Mouse (Mus musculus): Measurements from ENCODE around the gene Man1a. TPM values are rescaled to one million over a fixed set of nuclear protein-coding genes. Genes with fewer than 3 reads are reported as not detected.

The Man1a gene
- polyA plus RNA-seq, 1 experiment = 3.0 TPM

DNA sequence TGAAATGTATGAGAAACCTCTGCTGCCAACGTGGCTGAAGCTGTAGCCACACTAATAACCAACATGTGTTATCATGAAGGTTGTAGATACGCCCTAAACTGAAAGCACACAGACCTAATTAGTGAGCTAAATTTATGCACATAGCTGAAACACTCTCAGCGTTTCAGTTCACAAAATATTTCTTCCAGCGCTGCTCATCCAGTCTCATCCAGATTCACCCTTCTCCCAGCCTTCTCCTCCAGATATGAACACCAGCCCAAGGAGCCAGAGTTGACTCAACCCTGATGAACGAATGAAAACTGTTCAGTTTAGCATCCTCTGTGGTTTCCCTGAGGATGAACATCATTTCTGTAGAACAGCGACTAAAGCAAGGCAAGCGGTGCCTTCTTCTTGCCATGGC, 15.8 kb downstream of the Man1a start:
- Histone ChIP-seq H3K36me3 (ENCODE audit: control insufficient read depth, insufficient read depth) (no peaks in the 10 kb centered on the region), H3K4me2 (ENCODE audit: low read depth) (no peak overlapping the region), H3K79me2 (ENCODE audit: control insufficient read depth, insufficient read depth) (no peaks in the 10 kb centered on the region), H3ac (ENCODE audit: control insufficient read depth, insufficient read length) (no peak overlapping the region), H3K4me3 (no peak overlapping the region), H3K27me3 (ENCODE audit: control insufficient read depth, insufficient read depth, insufficient read length) (no peaks in the 10 kb centered on the region)
- TF ChIP-seq USF1 (IDR thresholded peaks at IDR 0.05; ENCODE audit: low read depth) = no peak
- no peak for TF ChIP-seq TCF3 (IDR thresholded peaks at IDR 0.05; ENCODE audit: insufficient read length, low read depth)
- no peak for TF ChIP-seq MAX (IDR thresholded peaks at IDR 0.05; ENCODE audit: low read depth)
- no peak for TF ChIP-seq REST (IDR thresholded peaks at IDR 0.05; ENCODE audit: insufficient read depth, insufficient read length)
- TF ChIP-seq CEBPB (IDR thresholded peaks at IDR 0.05; ENCODE audit: insufficient read depth, poor library complexity, severe bottlenecking) = no peak
- TF ChIP-seq TCF12 (IDR thresholded peaks at IDR 0.05; ENCODE audit: insufficient read depth, poor library complexity, severe bottlenecking) = no peak
- TF ChIP-seq POLR2AphosphoS2 (IDR thresholded peaks at IDR 0.05; ENCODE audit: insufficient read length, low read depth) = no peak
- TF ChIP-seq MYOD1 (IDR thresholded peaks at IDR 0.05; ENCODE audit: control insufficient read depth in 1 of 3, insufficient read length in 2 of 3, low read depth in 2 of 3) = no peak
- TF ChIP-seq E2F4 (IDR thresholded peaks at IDR 0.05; ENCODE audit: insufficient read depth) = no peak
- TF ChIP-seq POLR2A (IDR thresholded peaks at IDR 0.05; ENCODE audit: insufficient read length, low read depth) = no peak
- TF ChIP-seq SRF (IDR thresholded peaks at IDR 0.05; ENCODE audit: control insufficient read depth, insufficient read length, low read depth) = no peak
- TF ChIP-seq MYOG (IDR thresholded peaks at IDR 0.05; ENCODE audit: control insufficient read depth in 1 of 3, insufficient read depth in 1 of 3, insufficient read length in 2 of 3, low read depth in 2 of 3) = no peak

DNA sequence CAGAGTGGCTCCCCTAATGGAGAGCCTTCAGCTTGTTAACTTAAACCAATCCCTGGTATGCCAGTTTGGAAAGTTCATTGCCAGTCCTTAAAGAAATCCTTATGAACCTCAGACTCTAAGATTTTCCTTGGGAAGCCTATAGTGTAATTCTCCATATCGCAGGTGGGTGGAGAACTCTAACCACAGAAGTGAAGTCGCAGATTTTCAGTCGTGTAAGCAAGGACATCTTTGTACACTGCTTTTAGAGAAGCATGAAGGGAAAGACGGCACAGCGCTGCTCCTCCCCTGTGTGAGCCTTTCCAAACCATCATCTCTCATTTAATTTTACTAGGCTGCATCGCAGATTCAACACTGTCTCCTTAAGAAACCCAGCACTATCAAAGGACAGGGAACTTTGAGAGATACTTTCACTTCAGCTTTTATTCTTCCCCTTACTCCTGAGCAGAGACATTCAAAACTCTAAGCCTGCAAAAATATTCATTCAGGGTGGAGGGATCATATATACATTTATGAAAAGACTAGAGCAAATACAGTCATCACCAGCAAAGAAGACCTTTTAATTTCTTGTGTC, 16.6 kb downstream of the Man1a start:
- no peak overlapping the region for H3K4me3 ChIP-seq
- no peak for TF ChIP-seq TCF12 (IDR thresholded peaks at IDR 0.05; ENCODE audit: insufficient read depth, poor library complexity, severe bottlenecking)
- TF ChIP-seq E2F4 (IDR thresholded peaks at IDR 0.05; ENCODE audit: insufficient read depth) = no peak
- no peak for TF ChIP-seq REST (IDR thresholded peaks at IDR 0.05; ENCODE audit: insufficient read depth, insufficient read length)
- TF ChIP-seq TCF3 (IDR thresholded peaks at IDR 0.05; ENCODE audit: insufficient read length, low read depth) = no peak
- no peak for TF ChIP-seq USF1 (IDR thresholded peaks at IDR 0.05; ENCODE audit: low read depth)
- TF ChIP-seq MYOD1 (IDR thresholded peaks at IDR 0.05; ENCODE audit: control insufficient read depth in 1 of 3, insufficient read length in 2 of 3, low read depth in 2 of 3) = no peak
- TF ChIP-seq SRF (IDR thresholded peaks at IDR 0.05; ENCODE audit: control insufficient read depth, insufficient read length, low read depth) = no peak
- no peak for TF ChIP-seq POLR2AphosphoS2 (IDR thresholded peaks at IDR 0.05; ENCODE audit: insufficient read length, low read depth)
- no peak for TF ChIP-seq POLR2A (IDR thresholded peaks at IDR 0.05; ENCODE audit: insufficient read length, low read depth)
- no peak for TF ChIP-seq MAX (IDR thresholded peaks at IDR 0.05; ENCODE audit: low read depth)
- TF ChIP-seq CEBPB (IDR thresholded peaks at IDR 0.05; ENCODE audit: insufficient read depth, poor library complexity, severe bottlenecking) = no peak
- TF ChIP-seq MYOG (IDR thresholded peaks at IDR 0.05; ENCODE audit: control insufficient read depth in 1 of 3, insufficient read depth in 1 of 3, insufficient read length in 2 of 3, low read depth in 2 of 3) = no peak
- no peaks in the 10 kb centered on the region for H3K36me3 ChIP-seq (ENCODE audit: control insufficient read depth, insufficient read depth)
- H3K79me2 ChIP-seq (ENCODE audit: control insufficient read depth, insufficient read depth) = no peaks in the 10 kb centered on the region
- H3ac ChIP-seq (ENCODE audit: control insufficient read depth, insufficient read length) = no peak overlapping the region
- H3K4me2 ChIP-seq (ENCODE audit: low read depth) = no peak overlapping the region
- no peaks in the 10 kb centered on the region for H3K27me3 ChIP-seq (ENCODE audit: control insufficient read depth, insufficient read depth, insufficient read length)

DNA sequence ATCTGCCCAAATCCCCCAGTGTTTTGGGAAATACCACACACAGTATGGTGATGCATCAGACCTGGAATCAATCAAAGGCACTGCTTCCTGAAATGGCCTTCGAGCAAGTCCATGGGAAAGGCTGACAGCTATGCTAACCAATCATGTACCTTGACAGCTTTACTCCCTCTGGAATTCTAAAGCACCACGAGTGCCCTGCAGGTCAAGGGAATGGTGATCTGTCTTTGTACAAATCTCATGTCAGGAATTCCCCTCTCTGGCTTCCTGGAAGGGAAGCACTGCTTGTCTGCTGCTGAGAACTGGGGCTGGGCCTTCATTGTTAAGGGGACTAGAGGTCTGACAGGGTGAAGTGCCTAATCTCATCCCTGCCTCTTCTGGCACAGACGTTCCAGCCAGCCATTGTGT, 17.3 kb downstream of the Man1a start:
- Histone ChIP-seq H3K27me3 (ENCODE audit: control insufficient read depth, insufficient read depth, insufficient read length) (no peaks in the 10 kb centered on the region), H3K4me3 (no peak overlapping the region), H3ac (ENCODE audit: control insufficient read depth, insufficient read length) (no peak overlapping the region), H3K79me2 (ENCODE audit: control insufficient read depth, insufficient read depth) (no peaks in the 10 kb centered on the region), H3K4me2 (ENCODE audit: low read depth) (no peak overlapping the region), H3K36me3 (ENCODE audit: control insufficient read depth, insufficient read depth) (no peaks in the 10 kb centered on the region)
- TF ChIP-seq TCF3 (IDR thresholded peaks at IDR 0.05; ENCODE audit: insufficient read length, low read depth) (no peak), POLR2AphosphoS2 (IDR thresholded peaks at IDR 0.05; ENCODE audit: insufficient read length, low read depth) (no peak), TCF12 (IDR thresholded peaks at IDR 0.05; ENCODE audit: insufficient read depth, poor library complexity, severe bottlenecking) (no peak), CEBPB (IDR thresholded peaks at IDR 0.05; ENCODE audit: insufficient read depth, poor library complexity, severe bottlenecking) (no peak), MAX (IDR thresholded peaks at IDR 0.05; ENCODE audit: low read depth) (no peak), MYOD1 (IDR thresholded peaks at IDR 0.05; ENCODE audit: control insufficient read depth in 1 of 3, insufficient read length in 2 of 3, low read depth in 2 of 3) (no peak), POLR2A (IDR thresholded peaks at IDR 0.05; ENCODE audit: insufficient read length, low read depth) (no peak), E2F4 (IDR thresholded peaks at IDR 0.05; ENCODE audit: insufficient read depth) (no peak), SRF (IDR thresholded peaks at IDR 0.05; ENCODE audit: control insufficient read depth, insufficient read length, low read depth) (no peak), USF1 (IDR thresholded peaks at IDR 0.05; ENCODE audit: low read depth) (no peak), MYOG (IDR thresholded peaks at IDR 0.05; ENCODE audit: control insufficient read depth in 1 of 3, insufficient read depth in 1 of 3, insufficient read length in 2 of 3, low read depth in 2 of 3) (no peak), REST (IDR thresholded peaks at IDR 0.05; ENCODE audit: insufficient read depth, insufficient read length) (no peak)

DNA sequence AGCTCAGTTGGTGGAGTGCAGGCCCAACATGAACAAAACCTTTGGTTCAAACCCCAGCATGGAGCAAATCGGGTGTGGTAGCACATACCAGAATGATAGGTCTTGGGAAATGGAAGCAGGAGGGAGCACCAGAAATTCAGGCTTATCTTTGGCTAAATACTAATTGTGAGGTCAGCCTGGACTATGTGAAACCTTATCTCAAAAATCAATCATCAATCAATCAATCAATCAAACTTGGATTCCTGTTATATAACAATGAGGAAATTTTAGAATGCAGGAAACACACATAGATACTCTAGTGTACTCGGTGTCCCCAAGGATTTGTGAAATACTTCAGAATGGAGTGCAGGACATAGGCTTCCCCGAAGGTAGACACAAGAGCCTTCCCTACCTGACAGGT, 17.8 kb downstream of the Man1a start:
- Histone ChIP-seq H3K36me3 (ENCODE audit: control insufficient read depth, insufficient read depth) (no peaks in the 10 kb centered on the region), H3ac (ENCODE audit: control insufficient read depth, insufficient read length) (no peak overlapping the region), H3K79me2 (ENCODE audit: control insufficient read depth, insufficient read depth) (no peaks in the 10 kb centered on the region), H3K4me2 (ENCODE audit: low read depth) (no peak overlapping the region), H3K27me3 (ENCODE audit: control insufficient read depth, insufficient read depth, insufficient read length) (no peaks in the 10 kb centered on the region), H3K4me3 (no peak overlapping the region)
- TF ChIP-seq POLR2A (IDR thresholded peaks at IDR 0.05; ENCODE audit: insufficient read length, low read depth) = no peak
- no peak for TF ChIP-seq MAX (IDR thresholded peaks at IDR 0.05; ENCODE audit: low read depth)
- no peak for TF ChIP-seq TCF12 (IDR thresholded peaks at IDR 0.05; ENCODE audit: insufficient read depth, poor library complexity, severe bottlenecking)
- no peak for TF ChIP-seq MYOD1 (IDR thresholded peaks at IDR 0.05; ENCODE audit: control insufficient read depth in 1 of 3, insufficient read length in 2 of 3, low read depth in 2 of 3)
- TF ChIP-seq USF1 (IDR thresholded peaks at IDR 0.05; ENCODE audit: low read depth) = no peak
- TF ChIP-seq SRF (IDR thresholded peaks at IDR 0.05; ENCODE audit: control insufficient read depth, insufficient read length, low read depth) = no peak
- TF ChIP-seq REST (IDR thresholded peaks at IDR 0.05; ENCODE audit: insufficient read depth, insufficient read length) = no peak
- TF ChIP-seq POLR2AphosphoS2 (IDR thresholded peaks at IDR 0.05; ENCODE audit: insufficient read length, low read depth) = no peak
- no peak for TF ChIP-seq E2F4 (IDR thresholded peaks at IDR 0.05; ENCODE audit: insufficient read depth)
